Mouse (Mus musculus) midbrain, embryonic 14.5 days (tissue): ENCODE results near the gene Spaca7. TPM values are rescaled to one million over a fixed set of nuclear protein-coding genes. Genes with fewer than 3 reads are reported as not detected.

Experiments used
- ATAC-seq: fragments of 200-750 bp; cut with Nextera tagmentation; 2 replicates; pipeline ENCODE4 v1.8.0; 2017; ENCODE audit warnings: moderate number of reproducible peaks, moderate library complexity; ENCODE audit not compliant: low FRiP score, low TSS enrichment
- DNase-seq: peaks from one replicate; pipeline ENCODE4 v3.0.0-alpha.2; 2015
- H3K27ac ChIP-seq: fragments of 300-500 bp; sonication (generic); replicated peaks from 2 replicates; pipeline ENCODE4 v1.5.1; 2014; ENCODE audit warnings: mild to moderate bottlenecking, low read depth, low read length, moderate library complexity
- H3K27me3 ChIP-seq: fragments of 300-500 bp; sonication (generic); 2 replicates; pipeline ENCODE4 v1.6.1; 2014; ENCODE audit warnings: low read length, control low read depth, mixed read lengths; ENCODE audit not compliant: control insufficient read depth, insufficient read depth
- H3K36me3 ChIP-seq: fragments of 300-500 bp; sonication (generic); 2 replicates; pipeline ENCODE4 v1.6.1; 2014; ENCODE audit warnings: low read length, control low read depth; ENCODE audit not compliant: control insufficient read depth, insufficient read depth
- H3K4me1 ChIP-seq: fragments of 300-500 bp; sonication (generic); 2 replicates; pipeline ENCODE4 v1.6.1; 2014; ENCODE audit warnings: mild to moderate bottlenecking, antibody characterized with exemption, low read length, control low read depth; ENCODE audit not compliant: control insufficient read depth, insufficient read depth
- H3K4me2 ChIP-seq: fragments of 300-500 bp; sonication (generic); 2 replicates; pipeline ENCODE4 v1.6.1; 2014; ENCODE audit warnings: mild to moderate bottlenecking, low read length, moderate library complexity
- H3K4me3 ChIP-seq: fragments of 300-500 bp; sonication (generic); replicated peaks from 2 replicates; pipeline ENCODE4 v1.5.1; 2014; ENCODE audit warnings: low read depth, low read length
- H3K9ac ChIP-seq: fragments of 300-500 bp; sonication (generic); replicated peaks from 2 replicates; pipeline ENCODE4 v1.6.1; 2014; ENCODE audit warnings: mild to moderate bottlenecking, low read length, moderate library complexity
- H3K9me3 ChIP-seq: fragments of 300-500 bp; sonication (generic); 2 replicates; pipeline ENCODE4 v1.6.1; 2016; ENCODE audit warnings: low read length, control low read depth, mixed read lengths; ENCODE audit not compliant: control insufficient read depth
- WGBS: fragments of 180-500 bp; shearing (Covaris S2); extraction: QIAGEN DNeasy Blood & Tissue Kit; methylation state at CpG from one replicate; pipeline ENCODE4 v1.1.7; 2014; 5-methylcytosine and 5-hydroxymethylcytosine counted together
- polyA plus RNA-seq: library from polyadenylated mRNA; unstranded; fragments of >200 nt; fragmentation: Nextera tagmentation; extraction: Ambion mirVana; gene quantifications from 2 replicates; pipeline ENCODE4 v1.2.1, GENCODE M21; 2014

The Spaca7 gene
- polyA plus RNA-seq, 1 experiment from 2014 or later = not detected

DNA sequence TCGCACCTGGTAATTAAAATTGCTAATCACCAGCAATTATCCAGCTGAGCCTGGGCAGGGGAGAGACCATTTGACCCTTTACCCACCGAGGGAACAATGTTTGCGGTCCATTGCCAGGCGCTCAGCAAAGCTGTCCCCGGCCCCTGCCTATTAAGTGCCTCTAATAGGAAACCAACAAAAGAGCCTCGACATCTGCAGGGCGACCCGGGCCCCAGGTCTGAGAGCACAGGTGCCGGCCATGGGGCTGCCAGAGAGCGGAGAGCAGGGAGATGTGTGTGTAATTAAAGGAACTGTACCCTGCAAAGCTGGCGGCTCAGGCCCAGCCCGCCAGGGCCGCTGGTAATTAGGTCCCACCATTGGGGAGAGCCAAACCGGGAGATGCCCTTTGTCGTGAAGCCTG, 24.6 kb upstream of the Spaca7 start:
- 4% methylated on average over 15 of the region's 15 CpGs for WGBS
- Histone ChIP-seq H3K4me3 (no peak overlapping the region), H3K36me3 (no peaks in the 10 kb centered on the region), H3K9ac (no peak overlapping the region), H3K4me2 (0 out of 2 replicates have a peak overlapping the region, but pooled peaks have one; percentile 21), H3K4me1 (peaks cover 8% of the 10 kb centered on the region; the same call in 1 of the 2 replicates), H3K27me3 (no peaks in the 10 kb centered on the region), H3K9me3 (peaks cover 5% of the 10 kb centered on the region; the same call in 1 of the 2 replicates), H3K27ac (no peak overlapping the region)
- peak; percentile 63 for DNase-seq
- ATAC-seq = peak; percentile 60; the same call in 1 of the 2 replicates

DNA sequence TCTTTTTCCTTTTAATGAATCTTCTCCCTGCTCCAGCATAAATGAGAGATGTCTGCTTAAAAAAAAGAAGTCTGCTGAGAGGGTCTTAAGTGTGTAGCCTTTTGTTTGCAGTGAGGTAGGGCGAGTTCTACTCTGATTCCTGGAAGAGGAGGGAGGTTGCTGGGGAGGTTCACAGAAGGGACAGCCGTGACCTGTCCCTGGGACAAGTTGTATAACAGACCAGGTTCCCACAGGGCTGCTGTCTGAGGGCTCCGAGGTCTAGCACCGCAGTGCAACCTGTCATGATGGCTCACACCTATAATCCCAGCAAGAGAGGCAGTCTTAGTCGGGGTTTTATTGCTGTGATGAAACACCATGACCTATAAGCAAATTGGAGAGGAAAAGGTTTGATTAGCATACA, 24.1 kb upstream of the Spaca7 start:
- no peak overlapping the region for H3K27ac ChIP-seq
- no peak overlapping the region for H3K4me2 ChIP-seq
- H3K4me1 ChIP-seq = peaks cover 8% of the 10 kb centered on the region; the same call in 1 of the 2 replicates
- H3K27me3 ChIP-seq = no peaks in the 10 kb centered on the region
- peaks cover 5% of the 10 kb centered on the region; the same call in 1 of the 2 replicates for H3K9me3 ChIP-seq
- WGBS = 37% methylated on average over 5 of the region's 5 CpGs
- DNase-seq (no peak), ATAC-seq (no peak)
- no peak overlapping the region for H3K4me3 ChIP-seq
- no peaks in the 10 kb centered on the region for H3K36me3 ChIP-seq
- H3K9ac ChIP-seq = no peak overlapping the region

DNA sequence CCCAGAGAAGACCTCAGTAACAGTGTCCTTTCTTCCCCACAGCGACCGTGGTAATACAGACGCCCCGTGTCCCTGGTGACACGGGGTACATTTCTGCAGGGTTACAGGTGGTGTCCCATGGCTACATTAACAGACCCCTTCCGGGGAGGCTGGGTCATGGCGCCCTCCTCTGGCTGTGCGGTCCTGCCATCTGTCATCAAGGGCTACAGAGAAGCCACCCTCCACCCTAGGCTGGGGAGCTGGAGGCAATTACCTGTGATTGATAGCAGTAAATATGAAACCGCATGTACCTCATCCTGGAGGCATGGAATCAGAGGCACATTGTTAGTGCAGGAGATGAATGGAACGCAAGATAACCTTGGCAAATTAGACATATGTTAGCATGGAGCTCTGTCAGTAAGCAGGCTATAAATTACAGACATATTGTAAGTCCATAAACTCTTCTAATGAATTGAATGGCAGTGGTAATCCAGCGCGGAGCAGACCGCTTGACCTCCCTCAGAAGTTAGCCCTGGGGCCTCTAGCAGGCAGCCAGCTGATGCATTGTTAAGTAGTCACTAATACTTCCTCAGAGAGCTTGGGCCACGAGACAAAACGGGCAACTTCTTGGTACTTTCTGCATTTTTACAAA, 17.2 kb upstream of the Spaca7 start:
- no peak for ATAC-seq
- no peaks in the 10 kb centered on the region for H3K36me3 ChIP-seq
- H3K9ac ChIP-seq = no peak overlapping the region
- peaks cover 5% of the 10 kb centered on the region; the same call in 1 of the 2 replicates for H3K9me3 ChIP-seq
- DNase-seq = no peak
- H3K4me1 ChIP-seq = no peaks in the 10 kb centered on the region
- H3K4me2 ChIP-seq = no peak overlapping the region
- H3K27me3 ChIP-seq = peaks cover 28% of the 10 kb centered on the region; the same call in 1 of the 2 replicates
- H3K27ac ChIP-seq = no peak overlapping the region
- 33% methylated on average over 15 of the region's 15 CpGs for WGBS
- no peak overlapping the region for H3K4me3 ChIP-seq

DNA sequence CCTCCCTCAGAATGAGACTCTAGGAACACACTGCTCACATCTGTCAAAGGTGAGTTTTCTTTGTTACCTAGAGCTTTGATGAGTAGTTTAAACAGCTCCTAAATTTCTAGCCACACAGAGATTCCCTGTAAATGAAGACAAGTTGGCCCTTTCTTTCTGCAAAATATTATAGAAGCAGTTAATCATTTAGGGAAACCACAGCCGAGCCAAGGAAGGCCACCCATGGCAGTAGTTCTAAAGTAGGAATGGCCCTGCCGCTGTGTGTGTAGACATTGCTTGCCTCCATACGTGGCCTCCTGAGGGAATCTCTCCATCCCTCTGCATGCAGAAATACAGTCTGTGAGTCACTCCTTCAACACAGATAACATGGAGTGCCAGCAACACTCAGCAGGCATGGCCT, 14.0 kb upstream of the Spaca7 start:
- no peak for DNase-seq
- H3K27me3 ChIP-seq = peaks cover 45% of the 10 kb centered on the region; the same call in 1 of the 2 replicates
- H3K9ac ChIP-seq = no peak overlapping the region
- H3K9me3 ChIP-seq = no peaks in the 10 kb centered on the region
- H3K4me3 ChIP-seq = no peak overlapping the region
- no peak for ATAC-seq
- no peaks in the 10 kb centered on the region for H3K36me3 ChIP-seq
- no peak overlapping the region for H3K4me2 ChIP-seq
- no peaks in the 10 kb centered on the region for H3K4me1 ChIP-seq
- no peak overlapping the region for H3K27ac ChIP-seq
- 87% methylated on average over 3 of the region's 3 CpGs for WGBS

DNA sequence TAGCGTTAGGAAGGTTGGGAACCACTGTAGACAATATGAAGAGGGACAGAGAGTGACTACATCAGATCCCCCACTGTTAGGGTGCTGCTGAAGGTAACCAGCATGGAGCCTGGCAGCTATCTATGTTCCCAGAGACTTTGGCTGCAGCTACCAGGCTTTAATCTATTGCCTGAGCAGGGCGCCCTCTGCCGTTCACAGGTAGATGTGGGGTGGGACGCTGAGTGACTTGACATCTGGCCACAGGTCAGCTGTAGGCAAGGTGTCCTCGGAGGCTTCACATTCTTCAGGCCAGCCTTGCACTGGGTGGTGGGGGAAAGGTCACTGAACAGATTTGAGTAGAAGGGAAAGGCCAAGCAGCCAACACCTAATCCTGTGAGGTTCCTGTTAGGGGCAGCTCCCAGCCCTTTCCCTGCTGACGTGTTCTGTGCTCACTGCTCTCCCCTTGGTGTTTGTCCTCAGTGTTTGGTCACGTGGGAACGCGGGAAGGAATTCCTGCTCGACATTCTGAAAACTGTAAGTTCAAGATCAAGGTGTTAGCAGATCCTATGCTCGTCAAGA, 11.3 kb upstream of the Spaca7 start:
- DNase-seq = peak; percentile 85
- Histone ChIP-seq H3K27ac (no peak overlapping the region), H3K4me2 (no peak overlapping the region), H3K4me1 (no peaks in the 10 kb centered on the region), H3K9ac (no peak overlapping the region), H3K9me3 (no peaks in the 10 kb centered on the region), H3K27me3 (peaks cover 49% of the 10 kb centered on the region; the same call in 1 of the 2 replicates), H3K4me3 (no peak overlapping the region), H3K36me3 (no peaks in the 10 kb centered on the region)
- no peak for ATAC-seq
- WGBS = 21% methylated on average over 11 of the region's 11 CpGs

DNA sequence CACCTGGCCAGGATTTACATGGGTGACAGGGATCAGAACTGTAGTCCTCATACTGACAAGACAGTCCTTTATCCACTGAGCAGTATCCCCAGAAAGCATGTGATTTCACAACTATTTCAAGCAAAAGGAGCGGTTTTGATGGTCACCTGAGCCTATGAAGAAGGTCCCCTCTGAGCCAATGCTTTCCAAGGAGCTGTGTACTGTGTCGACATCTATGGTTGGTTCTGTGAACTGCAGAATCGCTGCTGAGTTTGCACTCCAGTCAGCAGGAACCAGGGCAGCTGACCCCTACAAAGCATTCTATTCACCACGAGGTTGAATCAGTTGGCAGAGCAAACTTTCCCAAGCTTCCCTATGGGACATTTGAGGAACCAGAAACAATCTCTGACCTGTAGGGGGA, 8.5 kb upstream of the Spaca7 start:
- no peak; the same call in 1 of the 2 replicates for ATAC-seq
- peak; percentile 90 for DNase-seq
- Histone ChIP-seq H3K9me3 (no peaks in the 10 kb centered on the region), H3K36me3 (no peaks in the 10 kb centered on the region), H3K27ac (no peak overlapping the region), H3K4me3 (no peak overlapping the region), H3K9ac (no peak overlapping the region), H3K4me2 (no peak overlapping the region), H3K4me1 (no peaks in the 10 kb centered on the region), H3K27me3 (peaks cover 29% of the 10 kb centered on the region; the same call in 1 of the 2 replicates)
- 4% methylated on average over 4 of the region's 4 CpGs for WGBS

DNA sequence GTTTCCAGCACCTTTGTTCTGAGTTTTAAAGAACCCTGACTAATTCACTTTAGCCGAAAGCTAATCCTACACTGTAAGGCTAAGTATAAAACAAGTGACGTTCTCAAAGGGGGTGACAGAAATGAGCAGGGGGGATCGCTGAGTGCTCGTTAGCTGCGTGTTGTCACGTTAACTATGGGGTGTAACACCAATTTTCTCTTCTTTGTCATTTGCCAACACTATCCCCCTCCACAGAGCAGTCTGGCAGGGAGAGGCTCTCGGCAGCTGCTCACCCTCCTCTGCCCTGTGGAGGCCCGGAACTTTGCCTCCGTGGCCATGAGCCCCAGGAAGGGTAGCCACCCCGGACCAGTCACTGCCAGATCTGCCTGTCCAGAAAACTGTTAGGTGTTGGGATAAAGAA, 7.3 kb upstream of the Spaca7 start:
- peaks cover 22% of the 10 kb centered on the region; the same call in 1 of the 2 replicates for H3K27me3 ChIP-seq
- no peaks in the 10 kb centered on the region for H3K4me1 ChIP-seq
- H3K4me2 ChIP-seq = no peak overlapping the region
- no peak for ATAC-seq
- WGBS = 26% methylated on average over 10 of the region's 10 CpGs
- H3K27ac ChIP-seq = no peak overlapping the region
- no peak overlapping the region for H3K4me3 ChIP-seq
- H3K36me3 ChIP-seq = no peaks in the 10 kb centered on the region
- no peaks in the 10 kb centered on the region for H3K9me3 ChIP-seq
- no peak overlapping the region for H3K9ac ChIP-seq
- DNase-seq = peak; percentile 35

DNA sequence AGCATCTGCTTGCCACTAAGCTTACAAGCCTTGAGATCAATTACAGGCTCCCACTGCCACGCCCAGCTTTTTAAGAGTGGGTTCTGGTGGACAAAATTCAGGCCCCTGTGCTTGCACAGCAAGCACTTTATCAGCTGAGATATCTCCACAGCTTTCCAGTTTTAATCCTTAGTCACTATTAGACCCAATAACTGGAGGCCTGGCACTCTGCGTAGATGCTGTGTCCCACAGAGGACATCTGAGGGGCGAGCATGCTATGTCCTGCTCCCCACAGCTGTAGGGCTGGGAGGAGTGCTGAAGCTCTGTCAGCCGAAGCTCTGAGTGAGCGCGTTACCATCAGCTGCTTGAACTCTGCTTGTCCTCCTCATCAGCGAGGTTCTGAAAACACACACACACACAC, 6.3 kb upstream of the Spaca7 start:
- no peak overlapping the region for H3K27ac ChIP-seq

DNA sequence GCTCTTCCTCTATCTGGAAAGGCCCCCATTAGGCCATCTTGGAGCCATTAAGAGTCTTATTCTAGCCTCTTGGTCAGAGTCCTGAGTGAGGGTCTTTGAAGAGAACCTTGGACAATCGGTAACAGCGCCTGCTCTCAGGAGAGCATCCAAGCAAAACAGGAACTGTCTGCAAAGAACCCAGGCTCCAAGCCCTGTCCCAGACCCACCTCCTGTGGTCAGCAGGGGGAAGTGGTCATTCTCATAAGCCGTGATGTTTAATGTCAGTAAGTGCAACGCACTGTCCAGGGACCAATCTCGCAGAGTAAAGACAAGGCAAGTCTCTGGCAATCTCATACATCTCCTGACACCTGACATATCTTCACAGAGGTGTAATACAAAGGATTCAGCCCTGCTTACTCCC, 3.2 kb downstream of the Spaca7 start:
- H3K27me3 ChIP-seq = no peaks in the 10 kb centered on the region
- no peak overlapping the region for H3K4me2 ChIP-seq
- H3K4me1 ChIP-seq = peaks cover 4% of the 10 kb centered on the region; the same call in 1 of the 2 replicates
- no peak overlapping the region for H3K9ac ChIP-seq
- DNase-seq (no peak), ATAC-seq (no peak)
- WGBS = 29% methylated on average over 5 of the region's 5 CpGs
- H3K27ac ChIP-seq = no peak overlapping the region
- no peaks in the 10 kb centered on the region for H3K9me3 ChIP-seq
- no peaks in the 10 kb centered on the region for H3K36me3 ChIP-seq
- no peak overlapping the region for H3K4me3 ChIP-seq

More for the DNA sequence above, 6.3 kb upstream of the Spaca7 start:
- Histone ChIP-seq H3K4me1 (no peaks in the 10 kb centered on the region), H3K9me3 (no peaks in the 10 kb centered on the region), H3K27me3 (peaks cover 19% of the 10 kb centered on the region; the same call in 1 of the 2 replicates), H3K4me2 (no peak overlapping the region), H3K36me3 (no peaks in the 10 kb centered on the region), H3K4me3 (no peak overlapping the region), H3K9ac (no peak overlapping the region)
- DNase-seq (no peak), ATAC-seq (no peak)
- 62% methylated on average over 7 of the region's 7 CpGs for WGBS
